Mouse (Mus musculus) c-Kit-positive CD71-positive TER-119-negative erythroid progenitor cells, embryonic 14.5 days (primary cell): ENCODE data around the gene Tbkbp1.
A peak's percentile ranks its signal among the peaks of the same experiment; 100 is the strongest.

Experiments
- DNase-seq: peaks from one replicate; pipeline ENCODE4 v3.0.0-alpha.2; 2013; ENCODE audit warnings: low read depth

Tbkbp1 gene

DNA sequence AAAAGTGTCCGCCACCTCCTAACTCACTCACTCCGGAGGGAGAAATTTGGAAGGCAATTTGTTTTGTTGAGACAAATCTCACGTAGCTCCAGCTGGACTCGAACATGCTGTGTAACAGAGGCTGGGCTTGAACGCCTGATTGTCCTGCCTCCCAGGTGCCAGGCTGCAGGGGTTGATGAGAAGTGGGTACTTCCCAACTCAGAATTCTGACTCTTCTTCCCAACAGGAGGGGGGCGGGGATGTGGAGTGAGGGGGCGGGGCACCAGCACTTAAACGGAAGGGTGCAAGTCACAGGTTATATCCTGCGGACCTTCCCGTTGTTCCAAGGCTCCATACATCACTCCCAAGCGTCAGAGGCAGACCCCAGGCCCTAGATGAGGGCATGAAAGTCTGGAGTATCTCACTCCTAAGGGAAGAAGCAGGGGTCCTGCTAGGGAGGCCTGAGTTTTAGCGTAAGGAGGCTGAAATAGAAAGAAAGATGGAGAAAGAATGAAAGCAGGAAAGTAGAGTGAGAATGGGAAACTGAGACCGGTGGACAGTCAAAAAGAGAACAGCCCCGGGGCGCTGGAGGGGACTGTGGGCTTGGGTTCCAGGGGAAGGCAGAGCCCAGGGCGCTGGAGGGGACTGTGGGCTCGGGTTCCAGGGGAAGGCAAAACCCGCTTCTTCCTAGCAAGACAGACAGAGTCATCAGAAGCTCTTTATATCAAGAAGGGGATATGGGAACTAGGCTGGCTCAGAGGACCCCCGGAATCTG is 23.6 kb downstream of the Tbkbp1 start:
- DNase-seq = no peak

DNA sequence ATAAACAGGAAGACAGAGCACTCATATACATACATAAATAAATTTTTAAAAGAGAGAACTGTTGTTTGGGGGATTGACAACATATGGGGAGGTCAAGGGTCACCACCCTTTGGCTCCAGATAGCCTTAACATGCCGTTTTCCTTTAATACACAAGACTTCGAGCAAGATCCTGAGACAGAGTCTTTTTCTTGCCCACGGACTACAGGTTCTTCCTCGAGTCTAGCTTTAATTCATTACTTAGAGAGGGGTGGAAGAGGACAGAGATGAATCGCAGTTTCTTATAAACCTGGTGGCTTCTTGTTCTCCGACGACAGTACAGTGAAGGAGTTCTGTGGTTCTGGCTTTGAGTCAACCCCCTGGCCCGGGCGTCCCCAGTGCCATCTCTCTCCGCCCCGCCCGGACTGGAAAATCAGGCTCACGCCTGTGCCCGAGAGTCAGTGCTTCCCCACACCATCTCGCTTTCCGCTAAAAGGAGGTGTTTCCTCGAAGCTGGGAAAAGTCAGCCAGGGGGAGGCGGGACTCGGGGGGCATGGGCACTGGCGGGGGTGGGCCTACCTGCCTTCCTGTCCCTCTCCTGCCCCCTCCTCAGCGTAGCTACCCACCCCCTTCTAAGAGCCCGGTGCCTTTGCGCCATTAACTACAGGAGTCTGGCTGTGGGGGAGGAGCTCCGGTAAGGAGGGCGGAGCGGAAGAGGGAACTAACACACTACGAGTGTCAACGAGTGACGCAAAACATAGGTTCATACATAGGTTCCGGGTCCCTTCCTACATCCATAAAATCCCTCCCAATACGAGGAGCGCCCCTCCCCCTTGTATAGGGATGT is 24.4 kb downstream of the Tbkbp1 start:
- peak; percentile 46 for DNase-seq

DNA sequence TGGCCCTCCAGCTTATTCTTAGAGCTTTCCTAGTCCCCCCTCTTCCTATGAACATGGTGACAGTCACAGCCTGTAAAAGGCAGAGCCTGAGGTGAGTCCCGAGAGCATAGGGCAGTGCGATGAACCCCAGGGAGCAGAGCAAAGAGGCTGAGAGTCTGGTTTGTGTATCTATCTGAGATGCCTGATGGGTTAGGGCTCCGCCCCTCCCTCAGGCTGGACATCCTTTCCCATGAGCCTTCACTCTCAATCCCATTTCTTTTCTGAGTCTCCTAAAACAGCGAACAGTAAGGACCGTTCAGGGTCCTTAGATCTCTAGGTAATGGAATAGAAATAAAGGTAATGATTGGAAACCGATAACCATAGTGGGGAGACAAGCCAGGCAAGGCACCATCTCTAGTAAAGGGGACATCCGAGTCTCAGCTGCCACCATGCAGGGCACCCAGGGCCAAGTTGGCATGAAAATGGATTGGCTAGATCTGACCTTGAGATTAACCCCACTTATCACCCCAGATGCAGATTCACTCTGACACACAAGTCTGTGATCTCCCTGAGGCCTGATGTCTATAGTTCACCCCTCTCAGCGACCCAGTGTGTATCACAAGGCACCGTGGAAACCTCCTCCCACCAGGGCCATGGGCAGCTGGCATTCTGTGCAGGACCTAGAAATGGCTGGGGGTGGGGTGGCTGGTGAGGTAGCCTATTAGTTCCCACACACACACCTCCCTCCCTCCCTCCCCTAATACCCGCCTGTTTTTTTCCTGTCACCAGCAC is 26.8 kb downstream of the Tbkbp1 start:
- no peak for DNase-seq

DNA sequence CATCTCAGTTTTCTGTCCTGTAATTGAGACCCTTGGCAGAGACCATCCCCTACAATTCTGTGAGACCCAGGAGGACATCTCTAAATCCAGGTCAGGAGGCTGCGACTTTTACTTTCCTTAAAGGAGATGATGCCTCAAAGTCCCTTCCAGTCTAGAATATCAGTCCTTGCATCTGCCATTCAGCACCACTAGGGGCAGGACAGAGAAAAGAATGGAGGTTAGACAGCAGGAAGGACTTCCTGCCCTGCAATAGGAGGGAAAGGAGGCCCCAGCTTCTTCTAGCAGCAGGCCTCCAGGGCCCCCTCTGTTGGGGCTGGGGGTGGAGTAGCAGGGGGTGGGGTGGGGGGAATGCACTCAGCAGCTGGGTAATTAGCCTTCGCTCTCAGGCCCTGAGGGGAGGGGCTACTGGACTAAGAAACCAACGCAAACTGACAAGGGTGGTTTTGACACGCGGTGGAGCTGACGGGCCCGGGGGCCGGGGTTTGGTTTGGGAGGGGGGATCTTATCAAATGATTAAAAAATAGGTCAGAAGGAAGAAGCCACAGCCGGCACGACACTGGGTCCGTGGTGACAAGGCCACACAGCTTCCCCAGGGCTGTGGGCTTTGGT is 27.9 kb downstream of the Tbkbp1 start:
- no peak for DNase-seq

DNA sequence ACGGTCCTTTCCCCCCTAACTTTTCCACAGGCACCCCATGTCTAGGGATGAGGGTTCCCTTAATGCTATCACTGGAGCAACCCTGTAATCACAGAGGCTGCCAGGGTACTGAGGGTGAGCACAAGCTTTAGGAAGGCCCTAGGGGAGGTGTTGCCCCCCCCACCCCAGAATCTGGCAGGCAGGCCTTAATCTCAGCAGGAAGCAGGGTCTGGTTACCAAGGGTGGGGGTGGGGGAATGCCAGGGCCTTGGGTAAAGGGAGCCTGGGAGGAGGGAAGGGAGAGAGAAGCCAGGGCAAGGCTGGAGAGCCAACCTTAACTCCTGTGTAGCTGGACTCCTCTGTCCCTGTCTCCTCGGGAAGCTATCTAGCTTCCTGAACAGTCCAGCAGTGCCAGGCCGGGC is 30.7 kb downstream of the Tbkbp1 start:
- no peak for DNase-seq

DNA sequence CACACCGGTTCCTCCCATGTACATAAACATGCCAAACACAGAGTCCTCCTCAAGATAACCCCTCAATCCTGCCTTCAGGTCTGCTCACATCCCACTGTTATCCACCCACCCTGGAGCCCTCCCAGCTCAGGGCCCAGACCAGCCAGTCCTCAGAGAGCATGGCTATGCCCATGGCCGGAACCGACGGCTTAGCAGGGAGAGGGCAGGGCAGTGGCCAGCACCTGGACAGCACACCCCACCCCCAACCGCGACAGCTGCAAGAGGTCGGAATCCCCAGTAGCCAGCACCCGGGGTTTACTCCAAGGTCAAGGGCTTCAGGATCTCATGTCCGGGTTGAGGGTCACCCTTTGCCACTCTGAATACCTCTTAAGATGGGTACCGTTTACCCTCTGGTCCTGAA is 31.1 kb downstream of the Tbkbp1 start:
- no peak for DNase-seq

DNA sequence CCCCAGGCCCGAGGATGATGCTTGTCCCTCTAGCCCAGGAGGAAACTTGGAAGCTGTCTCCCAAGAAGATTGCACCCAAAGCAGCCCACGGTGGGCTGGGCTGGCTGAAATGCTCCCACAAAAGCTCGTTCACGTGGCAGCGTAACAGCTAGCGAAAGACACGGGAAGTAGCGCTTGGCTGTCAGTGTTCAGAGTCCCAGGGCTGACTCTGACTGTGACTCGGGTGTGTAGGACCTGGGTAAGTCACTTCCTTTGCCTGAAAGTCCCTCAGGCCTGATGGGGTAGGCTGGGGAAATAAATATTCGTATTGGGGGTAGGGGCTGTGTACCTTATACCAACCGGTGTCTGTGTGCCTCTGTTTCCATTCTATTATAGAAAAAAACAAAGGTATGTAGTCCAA is 35.5 kb downstream of the Tbkbp1 start:
- no peak for DNase-seq

DNA sequence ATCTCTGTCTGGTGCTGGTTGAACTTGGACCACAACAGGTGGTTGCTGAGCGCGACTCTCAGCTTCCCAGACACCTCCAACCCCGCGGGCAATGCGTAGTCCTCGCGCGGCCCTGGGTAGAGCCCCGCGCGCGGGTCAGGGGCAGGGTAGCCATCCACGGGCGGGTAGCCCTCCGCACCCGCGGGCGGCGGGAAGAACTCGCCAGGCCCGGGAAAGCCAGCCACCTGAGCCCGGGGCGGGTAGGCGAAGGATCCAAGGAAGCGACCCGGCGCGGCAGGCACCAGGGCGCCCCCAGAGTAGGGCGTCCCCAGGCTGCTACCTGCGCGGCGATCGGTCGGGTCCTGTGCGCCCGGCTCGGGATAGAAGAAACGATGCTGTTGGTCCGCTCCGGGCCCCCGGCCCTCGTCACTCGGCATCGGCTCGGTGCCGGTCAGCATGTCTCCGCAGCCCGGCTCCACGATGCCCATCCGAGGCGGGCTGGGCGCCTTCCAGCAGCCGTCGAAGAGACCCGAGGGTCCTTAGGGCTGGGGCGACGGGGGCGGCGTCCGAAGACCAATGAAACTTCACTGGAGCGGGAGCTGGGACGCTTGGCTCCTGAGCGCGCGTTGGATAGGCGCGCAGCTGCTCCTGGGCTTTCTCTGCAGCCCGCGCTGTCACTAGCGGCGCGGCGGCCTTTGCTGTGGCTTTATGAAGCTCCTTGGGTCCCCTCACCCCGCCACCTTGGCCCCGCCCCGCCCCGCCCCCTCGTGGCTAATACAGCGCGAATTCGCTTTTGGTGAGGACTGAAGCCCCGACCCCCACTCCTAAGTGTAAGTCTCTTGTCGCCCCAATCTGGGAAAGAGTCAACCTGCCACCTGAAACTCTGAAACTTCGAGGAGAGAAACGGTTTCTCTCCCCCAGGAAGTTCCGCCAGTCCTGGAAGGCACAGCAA is 36.4 kb downstream of the Tbkbp1 start, which contains the start of gene Tbx21:
Gene Tbx21 (minus strand): TSS at position 661 of the 931 bp plus-strand sequence.
- no peak for DNase-seq

DNA sequence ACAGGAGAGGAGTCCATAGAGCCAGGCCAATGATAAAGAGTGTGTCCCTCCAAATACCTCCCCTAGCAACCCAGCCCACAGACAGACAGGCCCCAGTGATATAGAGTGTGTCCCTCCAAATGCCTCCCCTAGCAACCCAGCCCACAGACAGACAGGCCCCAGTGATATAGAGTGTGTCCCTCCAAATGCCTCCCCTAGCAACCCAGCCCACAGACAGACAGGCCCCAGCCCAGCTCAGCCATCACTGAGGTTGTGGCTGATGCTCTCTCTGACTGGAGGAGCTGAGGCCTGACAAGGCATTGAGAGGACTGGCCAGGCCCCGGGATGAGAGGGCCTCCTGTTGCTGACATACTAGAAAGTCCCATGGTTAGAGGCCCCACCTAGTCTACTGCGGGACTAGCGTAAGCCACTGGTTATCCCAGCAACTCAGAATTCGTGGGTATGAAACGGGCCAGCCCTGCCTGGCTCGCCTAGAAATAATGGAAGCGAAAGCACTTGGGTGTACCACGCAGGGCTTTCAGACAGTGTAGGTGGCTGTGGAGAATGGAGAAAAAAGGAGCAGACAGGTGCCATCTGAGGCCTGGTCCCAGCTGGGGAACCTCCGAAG is 38.7 kb downstream of the Tbkbp1 start:
- no peak for DNase-seq

DNA sequence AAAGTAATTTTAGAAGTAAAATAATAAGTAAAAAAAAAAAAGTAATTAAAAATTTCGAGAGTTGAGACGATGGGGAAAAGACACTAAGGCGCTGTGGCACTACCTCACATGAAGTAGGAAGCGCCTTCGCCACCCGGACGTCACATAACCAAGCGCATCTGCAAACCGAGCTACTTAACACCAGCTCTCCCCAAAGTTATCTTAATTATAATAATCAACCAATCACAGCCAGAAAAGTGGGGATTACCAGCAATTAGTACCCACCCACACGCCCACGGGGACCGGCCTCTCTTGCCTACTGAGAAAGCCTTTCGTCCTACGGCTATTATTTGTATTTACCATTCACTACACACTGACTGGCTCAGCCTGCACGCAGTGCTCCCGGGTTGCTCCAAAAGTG is 42.3 kb downstream of the Tbkbp1 start:
- no peak for DNase-seq

DNA sequence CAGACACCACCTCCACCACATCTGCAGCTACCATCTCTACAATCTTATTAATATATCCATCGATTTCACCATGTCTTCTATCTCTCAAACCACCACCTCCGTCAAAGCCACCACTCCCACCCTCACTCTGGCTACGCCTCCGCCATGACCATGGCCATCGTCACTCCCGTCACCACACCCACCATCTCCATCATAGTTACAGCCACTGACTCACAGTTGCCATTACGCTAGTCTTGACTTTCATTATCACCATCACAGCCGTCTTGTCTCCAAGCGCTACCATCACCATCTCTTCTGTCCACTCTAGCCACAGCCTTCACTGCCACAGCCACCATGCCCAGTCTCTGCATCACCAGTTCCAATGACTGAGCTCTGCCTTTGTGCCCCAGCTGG is 47.2 kb downstream of the Tbkbp1 start:
- no peak for DNase-seq

DNA sequence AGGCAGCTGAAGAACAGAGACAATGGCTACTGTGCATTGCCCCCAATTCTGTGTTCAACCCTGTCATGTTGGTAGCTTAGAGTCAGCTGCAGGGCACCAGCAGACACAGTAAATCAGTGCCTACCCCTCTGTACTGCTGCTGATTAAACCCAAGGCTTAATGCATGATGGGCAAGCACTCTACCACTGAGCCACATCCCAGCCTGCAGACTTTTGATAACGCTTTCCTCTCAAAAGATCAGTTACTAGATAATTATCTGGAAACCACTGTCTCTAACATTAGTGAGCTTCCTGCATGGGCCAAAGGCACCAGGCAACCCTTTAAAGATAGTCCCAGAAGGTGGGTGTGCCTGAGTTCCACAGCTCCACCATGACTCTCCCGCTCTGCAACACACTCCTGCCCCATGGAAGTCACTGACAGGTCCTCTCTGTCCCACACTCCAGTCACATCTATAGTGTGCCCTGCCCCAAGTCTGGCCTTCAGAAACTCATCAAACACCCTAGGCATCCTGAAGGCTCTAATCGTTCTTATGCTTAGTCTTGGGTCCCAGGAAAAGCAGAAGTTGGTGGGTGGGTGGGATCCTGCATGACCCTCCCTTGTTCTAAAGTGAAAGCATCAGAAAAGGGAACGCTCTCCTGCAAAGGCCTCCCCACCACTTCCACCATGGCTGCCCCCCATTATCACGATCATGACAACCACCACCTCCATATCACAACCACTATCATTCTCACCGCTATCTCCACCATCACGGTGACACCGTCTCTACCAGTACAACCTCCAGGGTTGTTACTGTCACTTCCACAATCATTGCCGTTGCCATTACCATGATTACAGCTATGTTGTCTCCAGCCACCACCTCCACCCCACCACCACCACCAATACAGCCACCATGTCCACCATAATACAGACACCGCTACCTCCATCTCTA is 47.9 kb downstream of the Tbkbp1 start:
- DNase-seq = no peak

DNA sequence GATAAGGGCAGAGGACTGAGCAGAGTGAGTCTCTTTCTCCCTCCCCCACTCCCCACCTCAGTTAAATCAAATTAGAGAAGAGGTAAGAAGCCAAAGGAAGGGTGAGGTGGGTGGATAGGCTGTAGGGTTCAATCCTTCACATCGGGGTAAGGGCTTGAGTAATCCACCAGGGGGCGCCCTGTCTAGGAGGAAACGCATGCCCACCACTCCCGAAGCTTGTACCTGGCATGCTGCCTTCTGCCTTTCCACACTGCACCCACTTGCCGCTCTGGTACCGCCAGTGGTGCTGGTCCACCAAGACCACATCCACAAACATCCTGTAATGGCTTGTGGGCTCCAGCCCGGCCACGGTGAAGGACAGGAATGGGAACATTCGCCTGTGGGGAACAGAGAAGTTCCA is 49.6 kb downstream of the Tbkbp1 start:
- DNase-seq = peak; percentile 33

DNA sequence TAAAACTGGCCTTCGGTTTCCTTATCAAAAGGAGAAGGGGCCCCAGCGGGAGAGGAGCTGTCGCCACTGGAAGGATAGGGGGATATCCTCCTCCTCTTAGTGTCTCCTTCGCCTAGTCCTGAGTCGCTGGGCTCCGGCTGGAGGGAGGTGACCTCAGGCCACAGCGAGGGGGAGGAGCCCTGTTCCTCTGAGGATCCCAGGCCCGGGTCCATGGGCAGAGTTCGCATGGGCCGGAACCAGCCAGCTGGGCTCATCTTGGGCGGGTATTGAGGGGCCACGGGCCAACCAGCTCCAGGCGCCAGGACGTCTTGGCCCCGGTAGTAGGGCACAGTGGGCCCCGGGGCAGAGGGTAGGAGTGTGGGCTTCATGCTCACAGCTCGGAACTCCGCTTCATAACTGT is 52.5 kb downstream of the Tbkbp1 start:
- DNase-seq = no peak

DNA sequence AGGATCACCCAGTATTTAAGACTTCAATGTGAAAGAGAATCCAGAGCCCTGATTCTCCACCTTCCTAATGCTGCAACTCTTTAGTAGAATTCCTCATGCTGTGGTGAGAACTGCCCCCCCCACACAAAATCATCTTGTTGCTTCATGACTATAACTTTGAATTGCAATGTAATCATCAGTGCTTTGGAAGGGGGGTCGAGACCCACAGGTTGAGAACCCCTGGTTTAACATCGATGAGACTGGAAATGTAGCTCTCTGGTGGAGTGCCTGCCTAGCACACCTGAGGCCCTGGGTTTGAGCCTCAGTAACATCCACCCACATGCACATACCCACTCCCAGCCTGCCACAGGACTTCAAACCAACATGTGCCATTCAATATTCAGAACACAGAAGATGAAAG is 56.7 kb downstream of the Tbkbp1 start:
- no peak for DNase-seq

DNA sequence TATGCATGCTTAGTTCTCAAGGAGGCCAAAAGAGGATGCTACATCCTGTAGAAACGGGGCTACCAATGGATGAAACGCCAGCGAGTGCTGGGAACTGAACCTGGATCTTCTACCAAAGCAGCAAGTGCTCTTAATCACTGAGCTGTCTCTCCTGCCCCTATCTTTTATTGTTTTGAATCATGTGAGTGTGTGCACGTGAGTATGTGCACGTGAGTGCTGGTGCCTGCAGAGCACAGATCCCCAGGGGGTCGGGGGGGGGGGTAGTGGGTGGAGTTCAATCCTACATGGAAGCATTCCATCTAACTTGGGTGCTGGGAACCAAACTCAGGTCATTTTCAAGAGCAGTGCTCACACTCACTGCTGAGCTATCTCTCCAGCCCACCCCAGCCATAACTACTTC is 64.9 kb downstream of the Tbkbp1 start:
- DNase-seq = no peak
